Mouse (Mus musculus): ENCODE measurements around the gene Hist1h4b. TPM values are rescaled to one million over a fixed set of nuclear protein-coding genes. Genes with fewer than 3 reads are reported as not detected.
"Not testable (repeated sequence)": the region's sequence is repeated elsewhere in the genome, so short reads cannot be mapped to it uniquely, and the experiment has no call there.

The Hist1h4b gene
- polyA plus RNA-seq, 1 experiment from 2014 or later = 0.63 TPM

DNA sequence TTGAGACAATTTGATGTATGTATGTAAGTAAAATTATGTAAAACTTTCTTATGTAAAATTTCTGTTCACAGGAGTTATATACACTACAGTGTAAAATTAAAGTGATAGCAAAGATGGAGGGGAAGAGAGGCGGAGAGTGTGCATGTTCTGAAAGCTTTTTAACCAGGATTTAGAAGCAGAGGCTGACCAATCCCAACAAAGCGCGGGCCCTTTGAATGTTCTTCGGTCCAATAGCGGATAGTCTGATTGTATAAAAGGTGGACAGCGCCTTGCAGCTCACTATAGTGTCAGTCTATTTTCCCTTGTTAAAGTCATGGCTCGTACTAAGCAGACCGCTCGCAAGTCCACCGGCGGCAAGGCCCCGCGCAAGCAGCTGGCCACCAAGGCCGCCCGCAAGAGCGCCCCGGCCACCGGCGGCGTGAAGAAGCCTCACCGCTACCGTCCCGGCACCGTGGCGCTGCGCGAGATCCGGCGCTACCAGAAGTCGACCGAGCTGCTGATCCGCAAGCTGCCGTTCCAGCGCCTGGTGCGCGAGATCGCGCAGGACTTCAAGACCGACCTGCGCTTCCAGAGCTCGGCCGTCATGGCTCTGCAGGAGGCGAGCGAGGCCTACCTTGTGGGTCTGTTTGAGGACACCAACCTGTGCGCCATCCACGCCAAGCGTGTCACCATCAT, 4.6 kb upstream of the Hist1h4b start, which contains the start of gene Hist1h3b:
Gene Hist1h3b (plus strand): TSS at position 201 of the 675 bp plus-strand sequence.
- WGBS = under 1% methylated on average over 16 of the region's 47 CpGs
- H3K4me1 ChIP-seq (ENCODE audit: control insufficient read depth in 2 of 2, insufficient read depth in 2 of 2, low read length in 2 of 2) = peaks cover 0 to 18% of the 10 kb centered on the region in 2 experiments; a peak in 2 of 4 replicates
- peak within 1 kb of the TSS; percentile 41 to 51 for H3K4me3 ChIP-seq (ENCODE audit: control insufficient read depth in 1 of 2, insufficient read depth in 1 of 2, low read depth in 1 of 2, low read length in 2 of 2)
- H3K36me3 ChIP-seq (ENCODE audit: control insufficient read depth, insufficient read depth, low read length); H3K9me3 ChIP-seq (ENCODE audit: control insufficient read depth, low read length); H3K27me3 ChIP-seq (ENCODE audit: control insufficient read depth, insufficient read depth, low read length): not testable (repeated sequence)
- H3K9ac ChIP-seq (ENCODE audit: low read length) = peak within 1 kb of the TSS; percentile 76
- ATAC-seq (ENCODE audit: insufficient number of reproducible peaks, insufficient read depth, low FRiP score, low read depth) = peak; percentile 78
- peak within 1 kb of the TSS; percentile 93 to 94 for H3K27ac ChIP-seq (replicated peaks in 1 of 2; ENCODE audit: control insufficient read depth in 1 of 2, insufficient read depth in 1 of 2, low read depth in 2 of 2, low read length in 2 of 2)
- H3K4me2 ChIP-seq (ENCODE audit: low read length) = peak within 1 kb of the TSS; percentile 70

GRCm38 (mm10) chr13:23752742-23753172, 4.1 kb upstream of the Hist1h4b start:
- Histone ChIP-seq H3K9ac (ENCODE audit: low read length) (peak overlapping the region; percentile 76), H3K36me3 (ENCODE audit: control insufficient read depth, insufficient read depth, low read length) (no peaks in the 10 kb centered on the region), H3K9me3 (ENCODE audit: control insufficient read depth, low read length) (no peaks in the 10 kb centered on the region), H3K27ac (replicated peaks in 1 of 2; ENCODE audit: control insufficient read depth in 1 of 2, insufficient read depth in 1 of 2, low read depth in 2 of 2, low read length in 2 of 2) (peak overlapping the region; percentile 57 to 68; a peak in 3 of 4 replicates), H3K4me1 (ENCODE audit: control insufficient read depth in 2 of 2, insufficient read depth in 2 of 2, low read length in 2 of 2) (peaks cover 0 to 14% of the 10 kb centered on the region in 2 experiments; a peak in 2 of 4 replicates), H3K4me2 (ENCODE audit: low read length) (peak overlapping the region; percentile 70), H3K27me3 (ENCODE audit: control insufficient read depth, insufficient read depth, low read length) (no peaks in the 10 kb centered on the region), H3K4me3 (ENCODE audit: control insufficient read depth in 1 of 2, insufficient read depth in 1 of 2, low read depth in 1 of 2, low read length in 2 of 2) (peak overlapping the region; percentile 41 to 44)
- ATAC-seq (ENCODE audit: insufficient number of reproducible peaks, insufficient read depth, low FRiP score, low read depth) = no peak
- WGBS = 6% methylated on average over 6 of the region's 6 CpGs

DNA sequence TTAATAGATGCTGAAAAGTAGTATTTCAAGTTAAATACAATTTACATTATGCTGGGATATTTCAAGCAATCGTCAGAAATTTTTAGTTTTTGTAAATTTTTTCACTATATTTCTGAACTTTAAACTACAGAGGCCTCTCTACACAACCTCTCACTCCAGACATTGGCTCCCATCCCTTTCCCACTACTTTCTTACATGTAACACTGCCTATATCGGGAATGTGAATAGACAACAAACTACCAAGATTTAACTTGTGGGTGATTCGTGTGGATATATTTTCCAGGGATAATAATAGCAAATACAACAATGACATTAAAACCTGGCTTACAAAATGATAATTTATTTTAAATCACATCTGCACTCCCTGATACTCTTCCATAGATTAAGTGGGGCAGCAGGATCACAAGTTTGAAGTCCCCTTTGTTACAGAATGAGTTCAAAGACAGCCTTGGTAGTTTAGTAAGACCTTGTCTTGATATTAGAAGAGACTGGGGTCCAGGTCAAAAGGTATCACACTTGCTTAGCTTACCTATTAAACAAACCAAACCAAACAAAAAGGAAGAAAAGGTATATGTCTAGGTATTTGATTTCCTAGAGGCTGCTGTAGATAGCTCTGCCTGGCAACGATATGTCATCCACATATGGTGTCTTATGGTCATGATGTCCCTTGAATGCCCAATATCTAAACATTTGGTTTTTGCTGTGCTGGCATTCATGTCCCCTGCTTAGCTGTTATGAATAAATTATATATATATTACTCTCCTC, 3.3 kb upstream of the Hist1h4b start:
- H3K36me3 ChIP-seq (ENCODE audit: control insufficient read depth, insufficient read depth, low read length) = no peaks in the 10 kb centered on the region
- WGBS = 64% methylated on average over 4 of the region's 4 CpGs
- no peak overlapping the region; a peak in 1 of 4 replicates for H3K27ac ChIP-seq (replicated peaks in 1 of 2; ENCODE audit: control insufficient read depth in 1 of 2, insufficient read depth in 1 of 2, low read depth in 2 of 2, low read length in 2 of 2)
- H3K9ac ChIP-seq (ENCODE audit: low read length) = peak overlapping the region; percentile 76
- ATAC-seq (ENCODE audit: insufficient number of reproducible peaks, insufficient read depth, low FRiP score, low read depth) = no peak
- peaks cover 0 to 9% of the 10 kb centered on the region in 2 experiments; a peak in 2 of 4 replicates for H3K4me1 ChIP-seq (ENCODE audit: control insufficient read depth in 2 of 2, insufficient read depth in 2 of 2, low read length in 2 of 2)
- H3K4me2 ChIP-seq (ENCODE audit: low read length) = peak overlapping the region; percentile 70
- H3K27me3 ChIP-seq (ENCODE audit: control insufficient read depth, insufficient read depth, low read length) = no peaks in the 10 kb centered on the region
- H3K4me3 ChIP-seq (ENCODE audit: control insufficient read depth in 1 of 2, insufficient read depth in 1 of 2, low read depth in 1 of 2, low read length in 2 of 2) = peak overlapping the region in 1 of 2 experiments; percentile 41; a peak in 1 of 4 replicates
- no peaks in the 10 kb centered on the region for H3K9me3 ChIP-seq (ENCODE audit: control insufficient read depth, low read length)

DNA sequence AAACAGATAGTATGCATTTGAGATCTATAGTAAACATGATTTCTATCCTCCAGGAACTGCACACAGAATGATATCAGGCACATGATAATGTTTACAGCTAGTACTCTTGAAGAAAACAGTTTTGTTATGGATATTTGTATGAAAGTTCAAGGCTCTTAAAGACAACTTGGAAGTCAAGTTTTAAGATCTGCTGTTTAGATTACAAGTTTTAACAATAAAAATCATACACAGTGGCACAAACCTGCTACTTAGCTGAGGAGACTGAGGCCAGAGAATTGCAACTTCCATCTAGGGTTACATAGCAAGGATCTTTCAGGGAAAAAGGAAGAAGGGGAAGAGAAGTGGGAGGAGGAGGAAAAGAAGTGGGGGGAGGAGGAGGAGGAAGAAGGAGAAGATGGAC, 1.8 kb upstream of the Hist1h4b start:
- ATAC-seq (ENCODE audit: insufficient number of reproducible peaks, insufficient read depth, low FRiP score, low read depth) = no peak
- Histone ChIP-seq H3K4me2 (ENCODE audit: low read length) (no peak overlapping the region), H3K9me3 (ENCODE audit: control insufficient read depth, low read length) (no peaks in the 10 kb centered on the region), H3K9ac (ENCODE audit: low read length) (no peak overlapping the region), H3K27ac (replicated peaks in 1 of 2; ENCODE audit: control insufficient read depth in 1 of 2, insufficient read depth in 1 of 2, low read depth in 2 of 2, low read length in 2 of 2) (no peak overlapping the region), H3K4me1 (ENCODE audit: control insufficient read depth in 2 of 2, insufficient read depth in 2 of 2, low read length in 2 of 2) (peaks cover 0 to 10% of the 10 kb centered on the region in 2 experiments; a peak in 2 of 4 replicates), H3K27me3 (ENCODE audit: control insufficient read depth, insufficient read depth, low read length) (no peaks in the 10 kb centered on the region), H3K36me3 (ENCODE audit: control insufficient read depth, insufficient read depth, low read length) (no peaks in the 10 kb centered on the region), H3K4me3 (ENCODE audit: control insufficient read depth in 1 of 2, insufficient read depth in 1 of 2, low read depth in 1 of 2, low read length in 2 of 2) (no peak overlapping the region)

DNA sequence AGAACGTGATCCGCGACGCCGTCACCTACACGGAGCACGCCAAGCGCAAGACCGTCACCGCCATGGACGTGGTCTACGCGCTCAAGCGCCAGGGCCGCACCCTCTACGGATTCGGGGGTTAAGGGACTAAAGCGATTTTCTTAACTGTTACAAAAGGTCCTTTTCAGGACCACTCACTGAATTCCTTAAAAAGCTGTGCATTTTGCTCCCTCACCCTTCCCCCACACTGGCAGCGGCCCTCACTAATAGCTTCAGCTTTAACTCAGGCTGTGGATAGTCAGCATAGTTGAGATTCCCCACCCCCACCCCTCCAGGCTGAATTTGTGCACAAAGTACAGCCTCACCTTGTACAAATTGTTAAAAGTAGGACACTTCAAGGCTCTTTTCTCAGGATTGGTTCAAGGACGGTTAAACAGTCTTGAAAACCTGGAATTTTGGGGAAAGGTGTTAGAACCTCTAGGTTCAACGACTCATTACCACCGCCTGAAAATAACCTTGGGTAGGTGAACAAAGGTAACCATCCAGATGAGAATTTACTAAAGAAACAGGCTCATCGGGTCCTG, 479 bp downstream of the Hist1h4b start:
- no peak for ATAC-seq (ENCODE audit: insufficient number of reproducible peaks, insufficient read depth, low FRiP score, low read depth)
- 3% methylated on average over 16 of the region's 23 CpGs for WGBS
- Histone ChIP-seq H3K4me2 (ENCODE audit: low read length) (peak overlapping the region; percentile 60), H3K4me1 (ENCODE audit: control insufficient read depth in 2 of 2, insufficient read depth in 2 of 2, low read length in 2 of 2) (peaks cover 0 to 14% of the 10 kb centered on the region in 2 experiments; a peak in 2 of 4 replicates), H3K9ac (ENCODE audit: low read length) (peak overlapping the region; percentile 67), H3K27ac (replicated peaks in 1 of 2; ENCODE audit: control insufficient read depth in 1 of 2, insufficient read depth in 1 of 2, low read depth in 2 of 2, low read length in 2 of 2) (peak overlapping the region; percentile 61 to 86), H3K4me3 (ENCODE audit: control insufficient read depth in 1 of 2, insufficient read depth in 1 of 2, low read depth in 1 of 2, low read length in 2 of 2) (peak overlapping the region; percentile 22 to 50), H3K27me3 (ENCODE audit: control insufficient read depth, insufficient read depth, low read length) (no peaks in the 10 kb centered on the region), H3K9me3 (ENCODE audit: control insufficient read depth, low read length) (no peaks in the 10 kb centered on the region), H3K36me3 (ENCODE audit: control insufficient read depth, insufficient read depth, low read length) (no peaks in the 10 kb centered on the region)

GRCm38 (mm10) chr13:23757921-23758320, 1.1 kb downstream of the Hist1h4b start:
- Histone ChIP-seq H3K4me1 (ENCODE audit: control insufficient read depth in 2 of 2, insufficient read depth in 2 of 2, low read length in 2 of 2) (peaks cover 0 to 14% of the 10 kb centered on the region in 2 experiments; a peak in 3 of 4 replicates), H3K4me2 (ENCODE audit: low read length) (peak overlapping the region; percentile 60), H3K27me3 (ENCODE audit: control insufficient read depth, insufficient read depth, low read length) (no peaks in the 10 kb centered on the region), H3K36me3 (ENCODE audit: control insufficient read depth, insufficient read depth, low read length) (no peaks in the 10 kb centered on the region), H3K27ac (replicated peaks in 1 of 2; ENCODE audit: control insufficient read depth in 1 of 2, insufficient read depth in 1 of 2, low read depth in 2 of 2, low read length in 2 of 2) (no peak overlapping the region), H3K9ac (ENCODE audit: low read length) (no peak overlapping the region), H3K4me3 (ENCODE audit: control insufficient read depth in 1 of 2, insufficient read depth in 1 of 2, low read depth in 1 of 2, low read length in 2 of 2) (no peak overlapping the region), H3K9me3 (ENCODE audit: control insufficient read depth, low read length) (no peaks in the 10 kb centered on the region)
- WGBS = 54% methylated on average over 3 of the region's 3 CpGs
- ATAC-seq (ENCODE audit: insufficient number of reproducible peaks, insufficient read depth, low FRiP score, low read depth) = no peak

DNA sequence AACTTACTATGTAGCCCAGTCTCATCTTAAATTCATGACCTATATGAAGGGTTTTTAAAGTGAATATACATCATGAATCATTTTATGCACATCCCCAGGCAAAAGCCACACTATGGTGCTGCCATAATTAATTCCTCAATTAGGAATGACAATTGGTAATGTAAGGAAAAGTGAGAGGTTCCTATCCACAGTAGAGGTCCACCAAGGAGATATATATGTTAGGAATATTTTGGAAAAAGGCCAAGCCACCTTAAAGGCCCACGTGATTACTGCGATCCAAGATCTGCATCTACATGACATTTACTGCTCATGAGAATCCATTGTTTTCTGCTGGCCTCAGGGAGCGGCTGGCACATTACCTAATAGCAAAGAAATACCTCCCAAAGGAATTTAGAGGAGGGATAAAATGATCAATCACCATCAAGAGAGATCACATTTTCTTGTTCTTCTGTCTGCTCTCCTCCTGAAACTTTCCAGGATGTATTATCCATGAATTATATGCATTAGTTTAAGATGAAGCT, 2.5 kb downstream of the Hist1h4b start:
- WGBS = 80% methylated on average over 3 of the region's 3 CpGs

More for the DNA sequence above, 2.5 kb downstream of the Hist1h4b start:
- Histone ChIP-seq H3K36me3 (ENCODE audit: control insufficient read depth, insufficient read depth, low read length) (no peaks in the 10 kb centered on the region), H3K27me3 (ENCODE audit: control insufficient read depth, insufficient read depth, low read length) (no peaks in the 10 kb centered on the region), H3K4me3 (ENCODE audit: control insufficient read depth in 1 of 2, insufficient read depth in 1 of 2, low read depth in 1 of 2, low read length in 2 of 2) (no peak overlapping the region), H3K9me3 (ENCODE audit: control insufficient read depth, low read length) (no peaks in the 10 kb centered on the region), H3K9ac (ENCODE audit: low read length) (no peak overlapping the region), H3K4me2 (ENCODE audit: low read length) (no peak overlapping the region), H3K27ac (replicated peaks in 1 of 2; ENCODE audit: control insufficient read depth in 1 of 2, insufficient read depth in 1 of 2, low read depth in 2 of 2, low read length in 2 of 2) (no peak overlapping the region), H3K4me1 (ENCODE audit: control insufficient read depth in 2 of 2, insufficient read depth in 2 of 2, low read length in 2 of 2) (peaks cover 6 to 21% of the 10 kb centered on the region in 2 experiments)
- no peak for ATAC-seq (ENCODE audit: insufficient number of reproducible peaks, insufficient read depth, low FRiP score, low read depth)

All from heart, embryonic 14.5 days (tissue).